Mouse (Mus musculus) CH12.LX (cell line): Measurements from ENCODE around the gene Grip1.

Source experiments
- CTCF ChIP-seq, 2 experiments: IDR thresholded peaks in 1 of 2; conservative IDR thresholded peaks in 1 of 2; 2 replicates each; pipeline ENCODE4 v1.5.1; 2011 to 2012; ENCODE audit warnings: low read depth in 2 of 2, low read length in 2 of 2, improper control_type of control experiment in 1 of 2, inconsistent platforms in 1 of 2, mild to moderate bottlenecking in 1 of 2, moderate library complexity in 1 of 2
- POLR2A ChIP-seq: IDR thresholded peaks from 2 replicates; pipeline ENCODE4 v1.6.1; 2011; ENCODE audit warnings: low read depth, mild to moderate bottlenecking, improper control_type of control experiment, low read length
- USF1 ChIP-seq: IDR thresholded peaks from 2 replicates; pipeline ENCODE4 v1.6.1; 2014; ENCODE audit warnings: low read depth, mild to moderate bottlenecking, inconsistent platforms, low read length, improper control_type of control experiment
- USF2 ChIP-seq: conservative IDR thresholded peaks from 2 replicates; pipeline ENCODE4 v1.6.1; 2011; ENCODE audit warnings: low read depth, low read length, improper control_type of control experiment

- TF ChIP-seq USF1 = no peak
- no peak for TF ChIP-seq CTCF (conservative IDR thresholded peaks at IDR 0.05 in 1 of 2, IDR thresholded peaks at IDR 0.05 in 1 of 2; ENCODE audit: low read depth in 2 of 2, low read length in 2 of 2)
- TF ChIP-seq POLR2A = peak; percentile 91
- TF ChIP-seq USF2 = no peak
Observed at GRCm38 (mm10) chr10:120112507-120113396, 659.1 kb downstream of the Grip1 start, which contains the start of gene Helb.
